Mouse (Mus musculus) liver, embryonic 14.5 days (tissue): ENCODE measurements around the gene Pawr.

ENCODE experiments used
- CTCF ChIP-seq: IDR thresholded peaks from 2 replicates; pipeline ENCODE4 v1.5.1; 2016; ENCODE audit warnings: antibody characterized with exemption, low read depth, control low read depth
- EP300 ChIP-seq: IDR thresholded peaks from 2 replicates; pipeline ENCODE4 v1.6.1; 2016; ENCODE audit warnings: antibody characterized with exemption, low read depth

DNA sequence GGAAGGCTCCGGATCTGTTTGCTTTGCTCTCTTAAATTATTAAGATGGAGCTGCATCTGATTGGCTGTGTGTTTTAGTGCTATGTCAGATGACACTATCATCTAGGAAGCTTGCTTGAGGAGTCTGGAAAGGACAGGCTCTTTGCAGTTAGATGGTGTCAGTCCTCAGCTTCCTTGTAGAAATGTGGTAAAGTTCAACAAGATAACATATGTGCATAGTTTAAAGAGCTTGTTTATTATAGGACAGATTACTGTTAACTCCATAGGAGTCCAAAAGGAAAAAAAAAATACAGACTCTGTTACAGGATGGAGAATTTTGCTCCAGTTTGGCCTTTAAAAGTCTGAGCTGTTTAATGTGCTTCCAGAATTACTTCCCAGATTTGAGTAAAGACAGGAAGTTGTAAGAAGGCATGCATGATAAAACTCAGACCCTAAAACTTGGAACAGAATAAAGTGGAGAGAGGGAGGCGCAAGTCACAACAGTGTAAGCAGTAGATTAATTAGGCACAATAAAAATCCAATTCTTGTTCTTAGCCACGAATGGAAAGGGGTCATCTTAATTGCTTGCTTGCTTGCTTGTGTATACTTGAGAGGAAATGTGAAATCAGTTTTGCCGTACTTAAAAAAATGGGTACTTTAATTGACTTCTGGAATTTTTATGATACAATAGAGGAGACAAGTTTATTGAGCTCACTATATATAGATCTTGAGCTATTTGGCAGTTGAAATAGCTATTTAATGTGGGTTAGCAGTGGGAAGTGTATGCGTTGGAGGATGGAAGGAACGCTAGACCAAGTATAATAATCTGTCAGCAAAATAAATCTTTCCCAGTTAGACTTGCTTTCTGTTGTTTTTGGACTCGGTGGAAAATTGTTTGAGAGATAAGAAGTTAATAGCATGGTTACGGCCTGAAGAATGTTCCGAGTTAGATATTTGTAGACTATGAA lies 18.5 kb downstream of the Pawr start:
- TF ChIP-seq EP300 (no peak), CTCF (no peak)
